Mouse (Mus musculus): Measurements from ENCODE around the gene Insl6.

Insl6 gene

DNA sequence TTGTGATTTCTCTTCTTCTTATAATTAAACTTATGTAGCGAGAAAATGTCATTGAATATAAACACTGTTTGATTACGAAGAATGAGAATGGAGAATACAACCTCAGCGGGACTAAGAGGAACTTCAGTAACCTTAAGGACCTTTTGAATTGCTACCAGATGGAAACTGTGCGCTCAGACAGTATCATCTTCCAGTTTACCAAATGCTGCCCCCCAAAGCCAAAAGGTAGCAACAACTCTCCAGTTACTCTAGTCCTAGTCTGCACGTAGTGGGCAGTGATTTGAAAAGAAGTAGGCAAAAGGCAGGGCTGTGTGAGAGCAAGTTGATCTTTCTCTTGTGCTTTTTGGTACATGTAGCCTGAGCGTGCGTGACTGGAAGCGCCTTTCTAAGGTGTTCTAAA lies 37.3 kb downstream of the Insl6 start:
- DNase-seq (ENCODE audit: low spot score), result no peak

DNA sequence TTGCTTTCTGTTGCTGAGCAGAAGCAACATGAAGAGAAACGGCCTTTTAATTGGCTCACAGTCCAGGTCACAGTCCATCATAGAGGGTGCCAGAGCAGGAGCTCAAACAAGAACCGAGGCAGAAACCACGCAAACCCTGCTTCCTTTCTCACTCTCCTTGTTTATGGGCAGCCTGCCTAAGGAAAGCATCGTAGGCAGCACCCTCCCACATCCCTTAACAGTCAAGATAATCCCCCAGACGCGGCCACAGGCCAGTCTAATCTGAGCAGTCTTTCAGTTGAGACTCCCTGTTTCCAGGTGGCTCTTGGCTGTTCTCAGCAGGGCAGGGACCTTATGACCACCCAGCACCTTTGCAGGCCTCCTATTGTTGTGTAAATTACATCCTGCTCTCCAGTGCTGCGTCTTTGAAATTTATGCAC lies 39.7 kb downstream of the Insl6 start:
- DNase-seq (ENCODE audit: low spot score), result no peak

DNA sequence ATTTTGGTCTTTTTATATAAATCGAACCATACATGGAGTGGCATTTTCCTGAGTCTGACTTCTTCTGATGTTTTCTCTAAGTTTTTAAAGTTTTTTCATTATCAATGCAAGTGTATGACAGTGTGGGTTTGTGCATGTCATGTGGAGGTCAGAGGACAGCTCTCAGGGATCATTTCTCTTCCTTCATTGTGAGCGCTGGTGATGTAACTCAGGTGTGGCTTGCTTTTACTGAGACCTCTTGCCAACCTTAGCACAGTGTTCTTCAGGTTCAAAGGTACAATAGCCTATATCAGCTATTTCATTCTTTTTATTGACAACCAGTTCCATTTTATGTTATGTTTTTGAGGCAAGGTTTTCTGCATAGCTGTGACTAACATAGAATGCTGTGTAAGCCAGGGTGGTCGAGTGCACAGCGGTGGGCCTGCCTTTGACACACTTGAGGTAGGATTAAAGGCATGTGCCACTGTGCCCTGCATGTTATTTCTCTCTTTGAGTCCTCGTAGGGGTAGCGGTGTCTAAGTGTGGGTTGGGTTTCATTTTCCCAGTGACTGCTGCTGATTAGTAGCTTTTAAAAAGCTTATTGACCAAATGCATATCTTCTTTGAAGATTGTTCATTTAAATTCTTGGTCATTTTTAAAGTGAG lies 46.1 kb downstream of the Insl6 start:
- no peak for DNase-seq (ENCODE audit: low spot score)

DNA sequence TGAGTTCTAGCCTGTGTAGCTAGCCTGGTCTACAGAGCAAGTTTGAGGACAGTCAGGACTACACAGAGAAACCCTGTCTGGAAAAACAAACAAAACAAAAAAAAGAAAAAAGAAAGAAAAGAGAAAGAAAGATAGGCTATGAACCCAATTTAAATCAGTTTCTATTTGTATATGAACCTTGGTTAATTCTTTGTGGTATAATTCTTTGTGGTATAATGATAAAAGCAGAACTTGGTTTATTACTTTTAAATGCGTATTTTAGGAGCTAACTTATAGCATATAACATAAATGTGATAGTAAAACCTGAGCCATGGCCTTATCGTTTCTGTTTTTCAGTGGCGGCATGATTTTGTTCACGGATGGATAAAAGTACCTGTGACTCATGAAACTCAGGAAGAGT lies 48.7 kb downstream of the Insl6 start:
- no peak for DNase-seq (ENCODE audit: low spot score)

DNA sequence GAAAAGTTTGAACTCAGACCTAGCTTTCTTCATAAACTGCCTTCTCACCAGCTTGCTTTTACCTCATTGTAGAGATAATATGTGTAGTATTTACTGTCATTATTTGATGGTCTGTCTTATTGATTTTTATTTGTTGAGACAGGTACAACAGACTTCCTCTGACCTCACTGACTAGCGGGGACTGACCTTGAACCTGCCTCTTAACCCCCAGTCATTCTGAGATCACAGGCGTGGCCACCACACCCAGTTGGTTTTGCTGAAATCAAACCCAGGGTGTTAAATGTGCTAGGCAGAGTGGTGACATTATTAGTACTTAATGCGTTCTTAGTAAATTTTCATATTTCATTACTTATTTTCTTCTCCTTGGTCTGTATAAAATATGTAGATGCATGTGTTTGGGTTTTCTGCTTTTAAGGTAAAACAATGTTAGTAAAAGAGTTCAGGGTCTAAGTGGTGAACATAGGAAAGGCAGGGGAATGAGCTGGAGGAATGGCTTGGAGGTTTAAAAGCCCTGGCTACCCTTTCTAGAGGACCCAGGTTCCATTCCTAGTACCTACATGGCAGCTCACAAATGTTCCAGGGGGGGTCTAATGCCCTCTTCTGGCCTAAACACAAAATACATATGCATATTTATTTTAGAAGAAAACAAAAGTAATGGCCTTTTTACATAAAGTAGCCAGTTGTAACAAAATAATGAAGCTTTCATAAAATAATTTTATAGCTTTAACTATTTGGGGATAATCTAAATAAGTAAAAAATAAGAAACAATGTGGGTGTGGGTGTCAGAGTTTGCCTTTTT lies 52.9 kb downstream of the Insl6 start:
- no peak for DNase-seq (ENCODE audit: low spot score)

Measured in layer of hippocampus, adult 11-12 months (tissue).